Mouse (Mus musculus) heart, embryonic 13.5 days (tissue): ENCODE results near the gene Unc13a. TPM values are rescaled to one million over a fixed set of nuclear protein-coding genes. Genes with fewer than 3 reads are reported as not detected.

ENCODE experiments used
- ATAC-seq: fragments of 200-750 bp; cut with Nextera tagmentation; 2 replicates; pipeline ENCODE4 v1.8.0; 2017; ENCODE audit warnings: moderate TSS enrichment; ENCODE audit not compliant: insufficient number of reproducible peaks, low FRiP score, low TSS enrichment; ENCODE audit errors: extremely low read depth
- H3K27ac ChIP-seq: fragments of 300-500 bp; sonication (generic); replicated peaks from 2 replicates; pipeline ENCODE4 v1.5.1; 2015; ENCODE audit warnings: moderate library complexity, mild to moderate bottlenecking, inconsistent platforms
- H3K27me3 ChIP-seq: fragments of 300-500 bp; sonication (generic); replicated peaks from 2 replicates; pipeline ENCODE4 v1.6.1; 2015; ENCODE audit warnings: mild to moderate bottlenecking, inconsistent platforms
- H3K36me3 ChIP-seq: fragments of 300-500 bp; sonication (generic); 2 replicates; pipeline ENCODE4 v1.6.1; 2015; ENCODE audit warnings: mild to moderate bottlenecking, inconsistent platforms
- H3K4me1 ChIP-seq: fragments of 300-500 bp; sonication (generic); 2 replicates; pipeline ENCODE4 v1.6.1; 2015; ENCODE audit warnings: inconsistent platforms
- H3K4me2 ChIP-seq: fragments of 300-500 bp; sonication (generic); 2 replicates; pipeline ENCODE4 v1.6.1; 2015; ENCODE audit warnings: inconsistent platforms, mild to moderate bottlenecking, moderate library complexity
- H3K4me3 ChIP-seq: fragments of 300-500 bp; sonication (generic); 2 replicates; pipeline ENCODE4 v1.5.1; 2015; ENCODE audit warnings: moderate library complexity, mild to moderate bottlenecking, inconsistent platforms
- H3K9ac ChIP-seq: fragments of 300-500 bp; sonication (generic); 2 replicates; pipeline ENCODE4 v1.6.1; 2015; ENCODE audit warnings: inconsistent platforms, mild to moderate bottlenecking, moderate library complexity
- H3K9me3 ChIP-seq: fragments of 300-500 bp; sonication (generic); 2 replicates; pipeline ENCODE4 v1.6.1; 2016; ENCODE audit warnings: inconsistent platforms
- WGBS: fragments of 180-500 bp; shearing (Covaris S2); methylation state at CpG from one replicate; pipeline ENCODE4 v1.1.7; 2015; ENCODE audit warnings: mixed read lengths; 5-methylcytosine and 5-hydroxymethylcytosine counted together
- polyA plus RNA-seq: library from polyadenylated mRNA; unstranded; fragments of >200 nt; fragmentation: Nextera tagmentation; extraction: Ambion mirVana; gene quantifications from 2 replicates; pipeline ENCODE4 v1.2.1, GENCODE M21; 2015

Gene Unc13a
- polyA plus RNA-seq, 1 experiment from 2014 or later, result 0.40 TPM

DNA sequence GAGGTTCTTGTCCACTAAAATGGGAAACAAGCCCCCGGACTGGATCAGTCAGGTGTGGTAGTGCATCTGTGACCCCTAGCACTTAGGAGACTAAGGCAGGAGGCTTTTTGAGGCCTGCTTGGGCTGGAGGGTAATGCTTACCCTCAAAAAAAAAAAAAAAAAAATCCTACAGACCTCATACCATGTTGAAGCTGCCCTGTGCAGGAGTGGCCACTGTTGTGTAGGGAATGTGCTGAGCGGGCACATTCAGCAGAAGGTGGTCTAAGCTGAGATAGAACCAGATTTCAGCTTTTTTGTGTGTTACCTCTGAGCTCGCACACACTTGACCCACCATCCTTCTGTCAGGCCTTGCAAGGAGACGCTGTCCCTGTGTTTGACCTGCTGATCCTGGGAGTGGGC, 77.2 kb downstream of the Unc13a start:
- H3K36me3 ChIP-seq, result peaks cover 4% of the 10 kb centered on the region; the same call in 1 of the 2 replicates
- H3K9me3 ChIP-seq, result no peaks in the 10 kb centered on the region
- no peak overlapping the region for H3K4me2 ChIP-seq
- 87% methylated on average over 4 of the region's 4 CpGs for WGBS
- H3K9ac ChIP-seq, result peak overlapping the region; percentile 24; the same call in 1 of the 2 replicates
- ATAC-seq, result no peak
- H3K27me3 ChIP-seq, result peaks cover 2% of the 10 kb centered on the region; the same call in 1 of the 2 replicates
- no peak overlapping the region for H3K4me3 ChIP-seq
- peaks cover 32% of the 10 kb centered on the region for H3K4me1 ChIP-seq
- H3K27ac ChIP-seq, result no peak overlapping the region

DNA sequence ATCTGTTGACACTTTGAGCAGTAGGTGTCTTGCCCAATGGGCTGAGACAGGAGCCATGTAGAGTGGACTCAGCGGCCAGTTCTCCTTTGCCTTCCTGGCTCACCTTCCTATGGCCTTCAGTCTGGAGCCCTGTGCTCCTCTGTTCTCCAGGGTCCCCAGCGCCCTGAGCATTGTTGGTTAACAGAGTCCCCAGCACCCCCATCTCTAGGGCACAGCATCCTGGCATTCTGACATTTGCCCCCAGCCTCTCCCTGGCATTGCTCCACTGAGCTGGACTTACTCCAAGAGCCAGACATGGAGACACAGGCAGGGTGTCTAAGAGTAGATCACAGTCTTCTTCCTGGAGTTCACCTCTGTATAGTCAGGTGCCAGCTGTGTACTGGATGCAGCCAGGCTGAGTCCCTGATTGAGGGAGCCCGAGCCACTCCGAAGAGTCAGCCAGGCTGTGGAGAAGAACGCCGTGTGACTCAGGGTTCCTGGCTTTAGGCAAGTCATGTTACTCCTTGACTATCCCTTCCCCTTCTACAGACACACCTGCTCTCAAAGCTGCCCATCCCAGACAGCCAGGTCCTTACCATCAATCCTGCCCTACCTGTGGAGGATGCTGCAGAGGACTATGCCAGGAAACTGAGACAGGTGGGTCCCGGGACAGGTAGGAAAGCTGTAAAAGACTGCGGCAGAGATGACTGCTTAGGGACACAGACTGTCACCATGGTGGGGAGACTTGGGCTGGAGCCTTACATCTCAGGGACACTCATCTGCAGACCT, 77.8 kb downstream of the Unc13a start:
- no peaks in the 10 kb centered on the region; the same call in 1 of the 2 replicates for H3K27me3 ChIP-seq
- no peak overlapping the region for H3K27ac ChIP-seq
- peak overlapping the region; percentile 92 for H3K4me2 ChIP-seq
- H3K4me1 ChIP-seq, result peaks cover 32% of the 10 kb centered on the region
- ATAC-seq, result no peak
- WGBS, result 85% methylated on average over 8 of the region's 8 CpGs
- peak overlapping the region; percentile 97 for H3K9ac ChIP-seq
- 0 out of 2 replicates have a peak overlapping the region, but pooled peaks have one; percentile 84 for H3K4me3 ChIP-seq
- no peaks in the 10 kb centered on the region for H3K9me3 ChIP-seq
- peaks cover 4% of the 10 kb centered on the region; the same call in 1 of the 2 replicates for H3K36me3 ChIP-seq

DNA sequence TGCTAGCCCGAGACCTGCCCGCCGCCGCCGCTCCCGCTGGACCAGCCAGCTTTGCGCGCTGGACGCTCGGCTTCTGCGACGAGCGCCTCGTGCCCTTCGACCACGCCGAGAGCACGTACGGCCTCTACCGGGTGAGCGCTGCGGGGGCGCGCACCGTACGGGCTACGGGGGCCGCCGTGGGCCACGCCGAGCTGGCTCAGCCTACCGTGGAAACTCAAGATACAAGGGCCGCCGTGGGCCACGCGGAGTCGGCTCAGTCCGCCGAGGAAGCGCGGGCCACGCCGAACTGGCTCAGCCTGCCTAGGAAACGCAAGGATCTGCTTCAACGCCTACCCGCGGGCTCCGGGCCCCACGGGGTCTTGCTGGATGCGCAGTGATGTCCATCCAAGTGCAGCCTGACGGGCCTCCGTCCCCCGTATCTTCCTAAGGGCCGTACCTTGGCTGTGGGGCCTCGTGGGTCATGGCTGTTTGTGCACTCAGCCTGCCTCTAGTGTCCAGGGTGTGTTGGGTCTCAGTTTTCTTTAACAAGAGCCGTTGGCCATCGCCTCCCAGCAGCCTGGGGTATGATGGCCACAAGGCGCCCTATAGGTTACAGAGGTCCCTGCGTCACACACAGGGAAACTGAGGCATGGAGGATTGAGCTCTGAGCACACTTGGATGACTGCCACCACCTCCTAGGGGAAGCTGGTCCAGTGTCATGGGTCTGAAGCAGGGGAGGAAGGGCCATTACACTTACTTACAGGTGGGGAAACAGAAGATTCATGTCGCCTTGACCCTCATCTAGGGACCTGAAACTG, 79.0 kb downstream of the Unc13a start:
- Histone ChIP-seq H3K27me3 (no peaks in the 10 kb centered on the region), H3K4me2 (peak overlapping the region; percentile 92), H3K9ac (peak overlapping the region; percentile 97), H3K4me3 (peak overlapping the region; percentile 84), H3K36me3 (peaks cover 4% of the 10 kb centered on the region; the same call in 1 of the 2 replicates), H3K4me1 (peaks cover 32% of the 10 kb centered on the region), H3K27ac (peak overlapping the region; percentile 99), H3K9me3 (no peaks in the 10 kb centered on the region)
- 4% methylated on average over 60 of the region's 60 CpGs for WGBS
- peak; percentile 47 for ATAC-seq

- Histone ChIP-seq H3K27me3 (no peaks in the 10 kb centered on the region), H3K4me1 (peaks cover 32% of the 10 kb centered on the region), H3K4me2 (peak within 1 kb of the TSS; percentile 92), H3K36me3 (peaks cover 4% of the 10 kb centered on the region; the same call in 1 of the 2 replicates), H3K27ac (peak within 1 kb of the TSS; percentile 99), H3K9ac (peak within 1 kb of the TSS; percentile 97), H3K9me3 (no peaks in the 10 kb centered on the region), H3K4me3 (peak within 1 kb of the TSS; percentile 84)
- WGBS, result under 1% methylated on average over 71 of the region's 71 CpGs
- peak; percentile 81 for ATAC-seq
These were observed 79.8 kb downstream of the Unc13a start, which contains the start of gene Pgls for GRCm38 (mm10) chr8:71591471-71592373. Pgls (plus strand) TSS chr8:71592176.

DNA sequence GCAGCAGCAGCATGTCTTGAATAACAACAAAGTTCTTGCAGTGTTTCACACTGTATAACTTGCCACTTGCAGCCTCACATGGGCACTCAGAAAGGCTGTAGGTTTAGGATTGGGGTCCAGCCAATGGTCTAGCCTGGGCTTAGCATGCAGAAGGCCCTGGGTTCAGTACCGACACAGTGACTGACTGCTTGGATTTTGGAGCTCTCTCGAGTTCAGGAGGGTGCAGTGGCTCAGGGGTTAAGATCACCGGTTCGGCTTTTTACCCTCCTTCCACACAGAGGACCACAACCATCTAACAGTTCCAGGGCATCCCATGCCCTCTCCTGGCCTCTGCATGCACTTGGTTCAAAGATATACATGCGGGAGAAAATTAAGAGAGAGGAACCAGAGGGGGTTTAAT, 80.5 kb downstream of the Unc13a start:
- peak overlapping the region; percentile 99 for H3K27ac ChIP-seq

GRCm38 (mm10) chr8:71588762-71589161, 82.8 kb downstream of the Unc13a start:
- Histone ChIP-seq H3K4me1 (peaks cover 25% of the 10 kb centered on the region), H3K27ac (no peak overlapping the region), H3K27me3 (0 out of 2 replicates have a peak, but pooled peaks cover 2% of the 10 kb centered on the region), H3K4me2 (no peak overlapping the region), H3K4me3 (no peak overlapping the region), H3K9me3 (no peaks in the 10 kb centered on the region), H3K9ac (no peak overlapping the region), H3K36me3 (peaks cover 24% of the 10 kb centered on the region)
- ATAC-seq, result no peak
- 72% methylated on average over 3 of the region's 3 CpGs for WGBS

More for the DNA sequence above, 80.5 kb downstream of the Unc13a start:
- H3K27me3 ChIP-seq, result no peaks in the 10 kb centered on the region
- H3K9ac ChIP-seq, result peak overlapping the region; percentile 97
- no peaks in the 10 kb centered on the region for H3K9me3 ChIP-seq
- no peak for ATAC-seq
- H3K4me2 ChIP-seq, result peak overlapping the region; percentile 92
- H3K4me3 ChIP-seq, result peak overlapping the region; percentile 84
- H3K4me1 ChIP-seq, result peaks cover 32% of the 10 kb centered on the region
- WGBS, result 32% methylated on average over 5 of the region's 5 CpGs
- peaks cover 8% of the 10 kb centered on the region; the same call in 1 of the 2 replicates for H3K36me3 ChIP-seq

GRCm38 (mm10) chr8:71586891-71587290, 84.7 kb downstream of the Unc13a start:
- no peak for ATAC-seq
- Histone ChIP-seq H3K27me3 (0 out of 2 replicates have a peak, but pooled peaks cover 6% of the 10 kb centered on the region), H3K9ac (no peak overlapping the region), H3K4me2 (no peak overlapping the region), H3K4me1 (peaks cover 12% of the 10 kb centered on the region), H3K9me3 (no peaks in the 10 kb centered on the region), H3K27ac (no peak overlapping the region), H3K4me3 (no peak overlapping the region), H3K36me3 (peaks cover 24% of the 10 kb centered on the region)
- 66% methylated on average over 2 of the region's 2 CpGs for WGBS

DNA sequence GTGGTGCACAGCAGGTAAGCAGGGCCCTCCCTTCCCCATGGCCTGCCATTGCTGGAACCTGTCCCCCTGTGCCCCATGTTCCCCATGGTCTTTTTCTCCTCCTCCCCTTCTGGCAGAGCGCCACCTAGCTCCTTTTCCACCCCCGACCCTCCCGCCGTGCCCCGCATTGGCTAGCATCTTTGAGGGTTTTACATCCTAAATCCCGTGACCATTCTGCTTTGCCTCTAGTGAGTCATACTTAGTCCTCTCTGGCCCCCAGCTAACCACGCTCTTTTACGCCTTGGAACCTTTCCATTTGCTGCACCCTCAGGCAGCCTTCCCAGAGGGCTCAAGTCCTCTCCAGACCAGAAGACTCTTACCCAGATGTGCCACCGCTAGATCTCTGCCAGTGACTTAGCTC, 91.4 kb downstream of the Unc13a start:
- H3K4me2 ChIP-seq, result no peak overlapping the region
- WGBS, result 56% methylated on average over 9 of the region's 9 CpGs
- no peak for ATAC-seq
- H3K4me3 ChIP-seq, result no peak overlapping the region
- 0 out of 2 replicates have a peak, but pooled peaks cover under 1% of the 10 kb centered on the region for H3K4me1 ChIP-seq
- H3K9ac ChIP-seq, result no peak overlapping the region
- H3K27me3 ChIP-seq, result 0 out of 2 replicates have a peak, but pooled peaks cover 6% of the 10 kb centered on the region
- no peaks in the 10 kb centered on the region for H3K9me3 ChIP-seq
- H3K36me3 ChIP-seq, result peaks cover 17% of the 10 kb centered on the region
- no peak overlapping the region for H3K27ac ChIP-seq

DNA sequence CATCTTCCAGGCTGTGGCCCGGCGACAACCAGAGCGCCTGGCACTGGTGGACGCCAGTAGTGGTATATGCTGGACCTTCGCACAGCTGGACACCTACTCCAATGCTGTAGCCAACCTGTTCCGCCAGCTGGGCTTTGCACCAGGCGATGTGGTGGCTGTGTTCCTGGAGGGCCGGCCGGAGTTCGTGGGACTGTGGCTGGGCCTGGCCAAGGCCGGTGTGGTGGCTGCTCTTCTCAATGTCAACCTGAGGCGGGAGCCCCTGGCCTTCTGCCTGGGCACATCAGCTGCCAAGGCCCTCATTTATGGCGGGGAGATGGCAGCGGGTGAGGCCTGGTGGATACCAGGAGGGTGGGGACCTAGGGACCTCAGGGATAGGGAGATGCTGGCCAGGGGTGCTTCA, 92.1 kb downstream of the Unc13a start:
- WGBS, result 83% methylated on average over 14 of the region's 14 CpGs
- no peak overlapping the region for H3K4me3 ChIP-seq
- no peak overlapping the region for H3K9ac ChIP-seq
- no peak overlapping the region for H3K27ac ChIP-seq
- no peak overlapping the region for H3K4me2 ChIP-seq
- 0 out of 2 replicates have a peak, but pooled peaks cover 4% of the 10 kb centered on the region for H3K4me1 ChIP-seq
- H3K36me3 ChIP-seq, result peaks cover 10% of the 10 kb centered on the region
- H3K27me3 ChIP-seq, result 0 out of 2 replicates have a peak, but pooled peaks cover 6% of the 10 kb centered on the region
- no peaks in the 10 kb centered on the region for H3K9me3 ChIP-seq
- ATAC-seq, result no peak

- 60% methylated on average over 1 of the region's 1 CpGs for WGBS
- Histone ChIP-seq H3K9me3 (no peaks in the 10 kb centered on the region), H3K27ac (no peak overlapping the region), H3K4me2 (no peak overlapping the region), H3K27me3 (0 out of 2 replicates have a peak, but pooled peaks cover 6% of the 10 kb centered on the region), H3K9ac (no peak overlapping the region), H3K36me3 (peaks cover 6% of the 10 kb centered on the region), H3K4me3 (no peak overlapping the region), H3K4me1 (0 out of 2 replicates have a peak, but pooled peaks cover 4% of the 10 kb centered on the region)
- ATAC-seq, result no peak
These were observed 92.5 kb downstream of the Unc13a start for GRCm38 (mm10) chr8:71579009-71579408.
